Mouse (Mus musculus) erythroblast, adult 5-6 weeks (primary cell): ENCODE measurements around the gene Ppp5c. TPM values are rescaled to one million over a fixed set of nuclear protein-coding genes. Genes with fewer than 3 reads are reported as not detected.

Source experiments
- ATAC-seq: replicated peaks from 2 replicates; pipeline ENCODE4 v1.8.0; 2016; ENCODE audit warnings: moderate number of reproducible peaks, mild to moderate bottlenecking, moderate TSS enrichment, inconsistent platforms; ENCODE audit not compliant: poor library complexity, low FRiP score, severe bottlenecking
- total RNA-seq, 2 experiments: library from RNA; stranded (forward) in 1 of 2; stranded (reverse) in 1 of 2; fragments of 150-400 nt in 1 of 2; fragments of 200-764, 138-1000 nt in 1 of 2; gene quantifications; 2 replicates each; pipeline versions ENCODE4 v1.2.3 to v1.2.4; 2015 to 2017; ENCODE audit warnings: low replicate concordance in 2 of 2

The Ppp5c gene
- total RNA-seq, 2 experiments from 2014 or later = 18.9 to 21.3 TPM

GRCm38 (mm10) chr7:16991681-16992450 lies 35.9 kb downstream of the Ppp5c start:
- no peak for ATAC-seq

DNA sequence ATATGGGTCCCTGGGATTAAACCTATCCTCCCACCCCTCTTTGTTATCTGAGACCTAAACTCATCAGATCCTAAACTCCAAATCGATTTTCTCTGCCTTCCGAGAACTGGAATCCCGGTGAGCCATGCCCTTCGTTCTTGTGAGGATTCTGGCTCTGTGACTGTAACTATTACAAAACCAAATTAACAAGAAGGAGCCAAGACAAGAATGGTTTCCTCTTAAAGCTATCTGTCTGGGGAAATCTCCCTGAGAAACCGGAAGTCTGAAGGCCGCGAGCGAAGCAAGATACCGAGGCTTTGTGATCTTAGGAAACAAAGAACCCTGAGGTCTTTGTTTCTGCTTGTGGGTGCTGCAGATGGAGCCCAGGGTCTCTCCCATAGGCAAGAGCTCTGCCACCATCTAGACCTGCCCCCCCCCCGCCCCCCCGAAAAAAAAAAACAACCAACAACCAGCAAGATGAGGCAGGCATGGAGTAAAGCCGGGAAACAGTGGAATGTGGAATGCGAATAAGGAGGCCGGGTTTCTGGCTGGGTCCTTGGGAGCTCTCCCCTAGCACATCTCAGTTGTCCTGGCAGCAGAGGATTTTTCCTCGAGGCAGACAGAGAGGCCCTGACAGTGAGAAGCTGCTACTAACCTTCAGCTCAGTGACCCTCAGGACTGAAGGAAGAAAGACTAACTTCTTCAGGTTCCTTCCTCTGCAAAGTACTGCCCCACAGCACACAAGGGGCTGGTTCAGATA lies 37.5 kb downstream of the Ppp5c start:
- no peak for ATAC-seq

GRCm38 (mm10) chr7:16988405-16988804 lies 39.3 kb downstream of the Ppp5c start:
- ATAC-seq = no peak

- no peak for ATAC-seq
These were observed 40.1 kb downstream of the Ppp5c start for GRCm38 (mm10) chr7:16987541-16988149.

- no peak for ATAC-seq
These were observed 44.7 kb downstream of the Ppp5c start, which contains the start of gene Gm42372 for GRCm38 (mm10) chr7:16982859-16983568. Gm42372 (plus strand) TSS chr7:16983086.

- no peak for ATAC-seq
These were observed 47.4 kb downstream of the Ppp5c start for GRCm38 (mm10) chr7:16980348-16980747.

DNA sequence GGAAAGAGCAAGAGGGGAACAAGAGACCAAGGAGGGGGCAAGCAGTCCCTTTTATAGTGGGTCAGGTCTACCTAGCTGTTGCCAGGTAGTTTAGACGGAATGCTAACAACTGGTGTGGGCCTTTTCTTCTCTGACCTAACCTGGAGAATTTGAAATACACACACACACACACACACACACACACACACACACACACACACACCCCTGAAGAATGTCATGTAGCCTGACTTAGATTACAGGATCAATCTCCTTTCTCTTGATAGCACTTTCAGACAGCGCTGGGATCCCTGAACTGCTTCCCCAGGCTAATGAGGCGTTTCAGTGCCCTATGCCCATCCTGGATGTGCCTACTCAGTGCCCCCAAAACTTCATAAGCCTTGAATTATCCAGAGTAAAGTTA lies 49.1 kb downstream of the Ppp5c start:
- ATAC-seq = no peak

DNA sequence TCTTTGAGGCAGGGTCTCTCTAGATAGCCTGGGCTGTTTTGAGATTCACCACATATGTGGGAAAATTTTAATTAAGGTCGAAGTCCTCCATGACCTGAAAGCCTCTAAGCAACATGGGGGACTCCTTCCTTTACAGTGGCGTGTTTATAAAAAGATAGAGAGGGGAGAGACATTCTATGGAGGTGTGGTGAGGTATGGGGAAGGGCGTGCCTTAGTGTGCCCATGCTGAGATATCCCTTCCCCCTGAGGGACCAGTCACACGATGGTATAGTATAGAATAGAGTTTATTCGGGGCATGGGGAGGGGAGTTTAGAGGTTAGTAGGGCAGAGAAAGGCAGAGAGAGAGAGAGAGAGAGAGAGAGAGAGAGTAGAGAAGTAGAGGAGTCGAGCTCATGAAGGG lies 49.6 kb downstream of the Ppp5c start:
- ATAC-seq = no peak

- ATAC-seq = no peak
These were observed 51.4 kb downstream of the Ppp5c start for GRCm38 (mm10) chr7:16976298-16976697.

GRCm38 (mm10) chr7:16974018-16974417 lies 53.7 kb downstream of the Ppp5c start:
- no peak for ATAC-seq

- ATAC-seq = no peak
These were observed 56.6 kb downstream of the Ppp5c start for GRCm38 (mm10) chr7:16971160-16971559.

- ATAC-seq = no peak
These were observed 59.3 kb downstream of the Ppp5c start for GRCm38 (mm10) chr7:16968414-16968813.

DNA sequence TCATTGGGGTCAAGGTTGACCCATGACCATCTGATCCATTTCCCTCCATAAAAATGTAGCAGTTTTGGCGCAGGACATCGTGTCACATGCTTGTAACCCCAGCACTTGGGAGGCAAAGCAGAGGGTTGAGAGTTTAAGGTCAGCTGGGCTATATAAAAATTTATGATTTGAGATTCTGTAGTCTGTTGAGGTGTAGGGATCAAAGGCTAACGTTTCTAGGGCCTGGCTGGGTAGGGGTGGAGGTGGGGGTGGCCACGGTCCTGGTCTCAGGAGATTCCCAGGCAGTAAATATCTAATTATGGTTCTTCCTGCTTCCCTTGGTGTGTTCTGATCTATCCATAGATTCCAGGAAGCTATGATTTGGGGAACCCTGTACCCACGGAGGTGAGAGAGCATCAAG lies 66.0 kb downstream of the Ppp5c start:
- no peak for ATAC-seq

DNA sequence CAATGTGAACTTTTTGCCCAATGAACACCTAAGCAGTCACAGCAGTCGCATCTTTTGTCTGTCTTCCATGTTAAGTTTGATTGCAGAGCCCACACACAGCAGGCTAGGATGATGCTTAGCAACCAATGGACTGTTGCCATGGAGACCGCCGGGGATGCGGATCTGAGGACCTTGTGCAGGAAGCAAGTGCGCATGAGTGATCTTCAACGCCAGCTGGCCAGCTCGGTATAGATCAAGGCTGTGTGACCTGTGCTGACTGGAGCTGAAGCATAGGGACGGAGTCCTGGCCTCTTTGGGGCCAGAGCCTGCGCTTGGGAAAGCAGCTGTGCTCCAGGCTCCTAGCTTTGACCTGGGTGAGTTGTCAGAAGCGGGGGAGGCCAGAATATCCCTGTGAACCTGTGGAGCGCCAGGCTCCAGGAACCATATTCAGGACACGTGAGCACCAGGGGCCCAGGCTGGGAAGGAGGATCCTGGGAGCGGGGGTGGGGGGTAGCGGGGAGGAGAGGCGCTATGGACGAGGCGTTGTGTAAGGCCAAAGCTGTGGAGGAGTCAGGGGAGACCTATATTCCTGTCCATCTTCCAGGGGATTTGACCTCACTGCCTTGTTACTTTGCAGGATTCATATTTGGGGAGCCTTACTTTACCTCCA lies 68.1 kb downstream of the Ppp5c start, which contains the start of gene Pnmal1:
TSS of gene Pnmal1 (plus strand) at position 141 of the 649 bp plus-strand sequence.
- no peak for ATAC-seq

GRCm38 (mm10) chr7:16956410-16957265 lies 71.1 kb downstream of the Ppp5c start:
- ATAC-seq = no peak

GRCm38 (mm10) chr7:16955712-16956111 lies 72.0 kb downstream of the Ppp5c start:
- ATAC-seq = no peak
